Mouse (Mus musculus): ENCODE measurements around the gene Apon. TPM values are rescaled to one million over a fixed set of nuclear protein-coding genes. Genes with fewer than 3 reads are reported as not detected.

The Apon gene
- total and polyA plus RNA-seq, 2 experiments = 227 to 456 TPM

DNA sequence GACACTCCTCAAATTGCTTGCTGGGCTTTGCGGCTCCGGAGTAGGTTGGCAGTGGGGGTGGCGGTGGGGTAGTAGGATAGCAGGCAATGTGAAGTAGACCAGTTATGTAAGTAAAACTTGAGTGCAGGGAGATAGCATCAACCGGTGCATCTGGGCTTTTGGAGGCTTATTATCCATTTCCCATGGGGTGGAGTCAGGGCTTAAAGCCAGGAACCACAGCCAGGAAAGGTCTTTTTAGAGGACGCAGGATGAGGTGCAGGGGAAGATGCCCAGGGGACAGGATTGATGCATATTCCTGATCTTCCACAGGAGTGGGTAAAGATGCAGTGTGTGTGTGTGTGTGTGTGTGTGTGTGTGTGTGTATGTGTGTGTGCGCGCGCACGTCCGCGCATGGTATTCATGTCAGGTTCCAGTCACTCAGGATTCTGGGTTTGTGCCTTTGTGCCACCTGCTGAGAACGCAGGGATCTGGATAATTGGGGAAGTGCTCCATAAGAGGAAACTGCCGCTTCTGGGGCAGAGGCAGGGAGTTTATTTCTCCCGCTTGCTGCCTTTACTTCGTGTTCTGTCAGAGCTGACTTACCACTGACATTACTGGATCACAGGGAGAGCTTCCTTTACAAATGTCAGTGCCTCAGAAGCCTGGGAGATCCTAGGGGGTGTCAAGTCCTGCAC is 16.0 kb upstream of the Apon start:
- no peaks in the 10 kb centered on the region for H3K27me3 ChIP-seq (ENCODE audit: control insufficient read depth, insufficient read depth, low read length)
- H3K9ac ChIP-seq (ENCODE audit: low read depth, low read length) = no peak overlapping the region
- H3K4me1 ChIP-seq (ENCODE audit: control insufficient read depth, insufficient read depth, low read length) = no peaks in the 10 kb centered on the region
- WGBS = 79% methylated on average over 15 of the region's 15 CpGs
- no peaks in the 10 kb centered on the region for H3K36me3 ChIP-seq (ENCODE audit: control insufficient read depth, insufficient read depth, low read length)
- H3K27ac ChIP-seq (replicated peaks; ENCODE audit: insufficient read depth, low read depth, low read length) = no peak overlapping the region
- no peak overlapping the region for H3K4me3 ChIP-seq (ENCODE audit: insufficient read depth, low read depth, low read length)
- TF ChIP-seq CTCF (IDR thresholded peaks at IDR 0.05; ENCODE audit: low read depth, low read length) (no peak), POLR2A (IDR thresholded peaks at IDR 0.05; ENCODE audit: extremely low read depth, insufficient read depth, low read length) (no peak)
- no peak for DNase-seq (ENCODE audit: extremely low read depth, low read depth, low spot score)
- no peaks in the 10 kb centered on the region for H3K79me2 ChIP-seq (ENCODE audit: control insufficient read depth, insufficient read depth, low read length)

- H3K9ac ChIP-seq (ENCODE audit: low read depth, low read length) = no peak overlapping the region
- H3K79me2 ChIP-seq (ENCODE audit: control insufficient read depth, insufficient read depth, low read length) = no peaks in the 10 kb centered on the region
- TF ChIP-seq CTCF (IDR thresholded peaks at IDR 0.05; ENCODE audit: low read depth, low read length) (no peak), POLR2A (IDR thresholded peaks at IDR 0.05; ENCODE audit: extremely low read depth, insufficient read depth, low read length) (no peak)
- H3K27ac ChIP-seq (replicated peaks; ENCODE audit: insufficient read depth, low read depth, low read length) = no peak overlapping the region
- no peak for DNase-seq (ENCODE audit: extremely low read depth, low read depth, low spot score)
- WGBS = 94% methylated on average over 4 of the region's 4 CpGs
- no peaks in the 10 kb centered on the region for H3K27me3 ChIP-seq (ENCODE audit: control insufficient read depth, insufficient read depth, low read length)
- H3K36me3 ChIP-seq (ENCODE audit: control insufficient read depth, insufficient read depth, low read length) = no peaks in the 10 kb centered on the region
- no peak overlapping the region for H3K4me3 ChIP-seq (ENCODE audit: insufficient read depth, low read depth, low read length)
- H3K4me1 ChIP-seq (ENCODE audit: control insufficient read depth, insufficient read depth, low read length) = no peaks in the 10 kb centered on the region
Observed at GRCm38 (mm10) chr10:128239140-128239539, 14.8 kb upstream of the Apon start.

DNA sequence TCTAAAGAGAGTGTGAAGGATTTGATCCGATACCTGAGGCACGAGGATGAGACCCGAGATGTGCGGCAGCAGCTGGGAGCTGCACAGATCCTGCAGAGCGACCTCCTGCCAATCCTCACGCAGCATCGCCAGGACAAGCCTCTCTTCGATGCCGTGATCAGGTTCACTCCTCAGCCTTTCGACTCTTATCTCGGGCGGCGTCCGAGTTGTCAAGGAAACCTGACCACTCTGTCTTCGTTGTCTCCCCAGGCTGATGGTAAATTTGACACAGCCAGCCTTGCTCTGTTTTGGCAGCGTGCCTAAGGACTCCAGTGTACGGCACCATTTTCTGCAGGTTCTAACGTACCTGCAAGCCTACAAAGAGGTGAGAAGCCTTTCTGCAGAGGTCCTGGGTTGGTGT is 13.8 kb upstream of the Apon start:
- 95% methylated on average over 18 of the region's 18 CpGs for WGBS
- H3K9ac ChIP-seq (ENCODE audit: low read depth, low read length) = no peak overlapping the region
- no peak overlapping the region for H3K27ac ChIP-seq (replicated peaks; ENCODE audit: insufficient read depth, low read depth, low read length)
- no peak overlapping the region for H3K4me3 ChIP-seq (ENCODE audit: insufficient read depth, low read depth, low read length)
- TF ChIP-seq CTCF (IDR thresholded peaks at IDR 0.05; ENCODE audit: low read depth, low read length) = no peak
- TF ChIP-seq POLR2A (IDR thresholded peaks at IDR 0.05; ENCODE audit: extremely low read depth, insufficient read depth, low read length) = no peak
- no peak for DNase-seq (ENCODE audit: extremely low read depth, low read depth, low spot score)
- H3K4me1 ChIP-seq (ENCODE audit: control insufficient read depth, insufficient read depth, low read length) = no peaks in the 10 kb centered on the region
- no peaks in the 10 kb centered on the region for H3K79me2 ChIP-seq (ENCODE audit: control insufficient read depth, insufficient read depth, low read length)
- no peaks in the 10 kb centered on the region for H3K27me3 ChIP-seq (ENCODE audit: control insufficient read depth, insufficient read depth, low read length)
- H3K36me3 ChIP-seq (ENCODE audit: control insufficient read depth, insufficient read depth, low read length) = no peaks in the 10 kb centered on the region

DNA sequence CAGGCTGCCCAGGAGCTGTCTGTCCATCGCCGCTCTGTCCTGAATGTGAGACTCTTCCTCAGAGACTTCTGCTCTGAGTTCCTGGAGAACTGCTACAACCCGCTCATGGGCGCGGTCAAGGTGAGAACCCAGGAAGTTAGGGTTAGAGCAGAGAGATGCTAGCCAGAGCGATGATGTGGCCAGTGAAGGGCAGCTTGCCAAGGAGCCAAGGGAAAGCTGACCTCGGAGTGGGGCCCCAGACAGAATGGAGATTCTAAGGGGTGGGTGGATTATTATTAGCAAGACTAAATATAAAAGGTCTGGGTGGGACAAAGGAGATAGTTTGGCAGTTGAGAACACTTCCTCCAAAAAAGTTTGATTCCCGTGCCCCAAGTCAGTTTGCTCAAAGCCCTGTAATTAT is 10.6 kb upstream of the Apon start:
- no peak for DNase-seq (ENCODE audit: extremely low read depth, low read depth, low spot score)
- no peaks in the 10 kb centered on the region for H3K79me2 ChIP-seq (ENCODE audit: control insufficient read depth, insufficient read depth, low read length)
- H3K36me3 ChIP-seq (ENCODE audit: control insufficient read depth, insufficient read depth, low read length) = no peaks in the 10 kb centered on the region
- TF ChIP-seq CTCF (IDR thresholded peaks at IDR 0.05; ENCODE audit: low read depth, low read length) (no peak), POLR2A (IDR thresholded peaks at IDR 0.05; ENCODE audit: extremely low read depth, insufficient read depth, low read length) (no peak)
- H3K9ac ChIP-seq (ENCODE audit: low read depth, low read length) = no peak overlapping the region
- no peaks in the 10 kb centered on the region for H3K27me3 ChIP-seq (ENCODE audit: control insufficient read depth, insufficient read depth, low read length)
- no peak overlapping the region for H3K4me3 ChIP-seq (ENCODE audit: insufficient read depth, low read depth, low read length)
- no peaks in the 10 kb centered on the region for H3K4me1 ChIP-seq (ENCODE audit: control insufficient read depth, insufficient read depth, low read length)
- WGBS = 86% methylated on average over 8 of the region's 8 CpGs
- H3K27ac ChIP-seq (replicated peaks; ENCODE audit: insufficient read depth, low read depth, low read length) = no peak overlapping the region

- H3K27me3 ChIP-seq (ENCODE audit: control insufficient read depth, insufficient read depth, low read length) = no peaks in the 10 kb centered on the region
- WGBS = 95% methylated on average over 15 of the region's 15 CpGs
- no peaks in the 10 kb centered on the region for H3K4me1 ChIP-seq (ENCODE audit: control insufficient read depth, insufficient read depth, low read length)
- no peaks in the 10 kb centered on the region for H3K79me2 ChIP-seq (ENCODE audit: control insufficient read depth, insufficient read depth, low read length)
- no peak overlapping the region for H3K27ac ChIP-seq (replicated peaks; ENCODE audit: insufficient read depth, low read depth, low read length)
- no peak for DNase-seq (ENCODE audit: extremely low read depth, low read depth, low spot score)
- no peaks in the 10 kb centered on the region for H3K36me3 ChIP-seq (ENCODE audit: control insufficient read depth, insufficient read depth, low read length)
- TF ChIP-seq POLR2A (IDR thresholded peaks at IDR 0.05; ENCODE audit: extremely low read depth, insufficient read depth, low read length) (no peak), CTCF (IDR thresholded peaks at IDR 0.05; ENCODE audit: low read depth, low read length) (no peak)
- no peak overlapping the region for H3K9ac ChIP-seq (ENCODE audit: low read depth, low read length)
- H3K4me3 ChIP-seq (ENCODE audit: insufficient read depth, low read depth, low read length) = no peak overlapping the region
Observed at GRCm38 (mm10) chr10:128244121-128244520, 9.8 kb upstream of the Apon start.

- no peaks in the 10 kb centered on the region for H3K4me1 ChIP-seq (ENCODE audit: control insufficient read depth, insufficient read depth, low read length)
- H3K4me3 ChIP-seq (ENCODE audit: insufficient read depth, low read depth, low read length) = peak overlapping the region; percentile 65
- peaks cover 6% of the 10 kb centered on the region; the same call in 1 of the 2 replicates for H3K79me2 ChIP-seq (ENCODE audit: control insufficient read depth, insufficient read depth, low read length)
- peak overlapping the region; percentile 75 for H3K27ac ChIP-seq (replicated peaks; ENCODE audit: insufficient read depth, low read depth, low read length)
- H3K27me3 ChIP-seq (ENCODE audit: control insufficient read depth, insufficient read depth, low read length) = no peaks in the 10 kb centered on the region
- peak overlapping the region; percentile 26 for H3K9ac ChIP-seq (ENCODE audit: low read depth, low read length)
- no peak for TF ChIP-seq POLR2A (IDR thresholded peaks at IDR 0.05; ENCODE audit: extremely low read depth, insufficient read depth, low read length)
- TF ChIP-seq CTCF (IDR thresholded peaks at IDR 0.05; ENCODE audit: low read depth, low read length) = no peak
- 85% methylated on average over 17 of the region's 17 CpGs for WGBS
- peak; percentile 17 for DNase-seq (ENCODE audit: extremely low read depth, low read depth, low spot score)
- no peaks in the 10 kb centered on the region for H3K36me3 ChIP-seq (ENCODE audit: control insufficient read depth, insufficient read depth, low read length)
Observed at GRCm38 (mm10) chr10:128247020-128247732, 6.7 kb upstream of the Apon start.
